Mouse (Mus musculus) left cerebral cortex, adult 18-20 months (tissue): ENCODE results near the gene Ensa. TPM values are rescaled to one million over a fixed set of nuclear protein-coding genes. Genes with fewer than 3 reads are reported as not detected.
"Not testable (repeated sequence)": the region's sequence is repeated elsewhere in the genome, so short reads cannot be mapped to it uniquely, and the experiment has no call there.

Experiments used
- DNase-seq, 2 experiments: peaks; one replicate each; pipeline ENCODE4 v3.0.0; 2021 to 2022; ENCODE audit warnings: low spot score in 2 of 2, mixed read lengths in 1 of 2
- total RNA-seq, 2 experiments: library from RNA; stranded (reverse); gene quantifications; 2 replicates each; pipeline ENCODE4 v1.2.3; 2021

Ensa gene
- total RNA-seq, 2 experiments from 2014 or later = 351 to 360 TPM

DNA sequence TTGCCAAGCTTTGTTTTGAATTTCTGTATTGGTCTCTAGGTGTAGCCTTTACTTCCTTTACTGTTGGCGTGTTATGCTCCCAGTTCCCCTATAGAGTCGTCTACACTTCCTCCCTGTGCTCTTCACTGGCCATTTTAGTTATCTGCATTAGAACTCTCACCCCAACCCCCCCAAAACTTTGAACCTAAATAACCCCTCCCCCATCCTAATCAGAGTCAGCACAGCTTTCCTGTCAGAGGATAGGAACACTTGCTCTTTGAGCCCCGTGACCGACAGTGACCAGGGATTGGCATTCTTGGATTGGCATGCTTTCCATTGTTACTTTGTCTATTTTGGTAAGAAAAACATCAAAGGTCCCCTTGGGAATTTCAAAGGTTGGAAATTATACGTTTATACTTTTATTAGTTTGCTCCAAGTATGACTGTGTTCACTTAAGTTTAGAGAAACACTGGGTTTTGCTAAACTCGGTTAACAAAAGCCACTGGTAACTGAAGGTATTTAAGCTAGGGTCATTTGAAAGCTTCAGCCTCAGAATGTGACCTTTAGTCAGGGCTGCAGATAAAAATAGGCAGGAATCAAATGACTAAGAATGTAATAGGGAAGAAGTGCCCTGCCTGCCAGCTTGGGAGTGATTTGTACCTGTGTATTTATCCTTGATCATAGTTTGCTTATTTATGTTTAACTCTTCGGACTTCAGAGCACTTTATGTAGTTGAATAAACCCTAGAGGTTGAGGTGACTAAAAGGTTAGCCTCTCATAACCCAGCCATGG, 37.3 kb downstream of the Ensa start:
- no peak for DNase-seq

DNA sequence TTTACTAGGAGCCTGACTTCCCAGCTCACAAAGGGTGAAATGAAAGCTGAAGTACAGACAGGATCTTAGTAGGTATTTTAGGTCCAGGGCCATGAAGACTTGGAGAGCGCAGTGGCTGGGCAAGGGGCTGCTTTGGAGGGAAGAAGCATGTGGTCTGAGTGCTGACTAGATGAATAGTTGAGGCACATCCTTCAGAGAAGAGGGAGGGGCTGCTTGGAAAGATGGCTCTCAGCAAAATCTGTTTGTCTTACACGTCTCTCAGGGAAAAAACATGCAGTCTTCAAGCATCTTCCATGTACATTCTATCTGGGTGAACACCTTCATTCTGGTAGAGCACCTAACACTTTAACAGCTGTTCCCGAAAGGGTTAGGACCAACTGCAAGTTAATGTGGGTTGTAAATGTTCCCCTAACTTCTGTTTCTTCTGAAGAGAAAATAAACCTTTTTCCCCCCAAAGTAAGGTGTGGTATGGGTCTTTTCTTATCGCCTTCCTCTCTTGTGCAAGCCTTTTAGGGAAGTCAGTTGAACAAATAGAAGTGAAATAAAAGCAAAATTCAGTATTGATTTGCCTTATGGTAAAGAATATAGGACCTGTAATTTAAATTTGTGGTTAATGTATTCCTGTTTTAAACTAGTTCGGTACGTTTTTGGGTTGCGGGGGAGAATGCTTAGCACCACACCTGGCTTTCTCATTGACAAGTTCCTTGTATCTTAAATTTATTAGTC, 38.1 kb downstream of the Ensa start:
- no peak for DNase-seq

DNA sequence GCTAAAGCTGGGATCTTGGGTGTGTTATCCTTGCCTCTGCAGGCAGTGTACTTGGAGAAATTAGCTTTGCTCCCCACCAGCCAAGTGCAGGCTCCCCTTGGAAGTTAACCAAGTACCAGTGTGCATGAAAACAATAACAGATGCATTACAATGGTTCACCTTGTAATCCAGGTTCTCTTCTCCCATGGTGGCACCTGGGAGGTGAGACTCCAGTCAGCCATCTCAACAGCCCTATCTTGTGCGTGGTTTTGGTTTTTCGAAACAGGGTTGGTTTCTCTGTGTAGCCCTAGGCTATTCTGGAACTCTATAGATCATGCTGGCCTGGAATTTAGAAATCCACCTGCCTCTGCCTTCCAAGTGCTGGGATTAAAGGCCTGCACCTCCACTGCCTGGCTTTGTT, 38.7 kb downstream of the Ensa start:
- DNase-seq = no peak

DNA sequence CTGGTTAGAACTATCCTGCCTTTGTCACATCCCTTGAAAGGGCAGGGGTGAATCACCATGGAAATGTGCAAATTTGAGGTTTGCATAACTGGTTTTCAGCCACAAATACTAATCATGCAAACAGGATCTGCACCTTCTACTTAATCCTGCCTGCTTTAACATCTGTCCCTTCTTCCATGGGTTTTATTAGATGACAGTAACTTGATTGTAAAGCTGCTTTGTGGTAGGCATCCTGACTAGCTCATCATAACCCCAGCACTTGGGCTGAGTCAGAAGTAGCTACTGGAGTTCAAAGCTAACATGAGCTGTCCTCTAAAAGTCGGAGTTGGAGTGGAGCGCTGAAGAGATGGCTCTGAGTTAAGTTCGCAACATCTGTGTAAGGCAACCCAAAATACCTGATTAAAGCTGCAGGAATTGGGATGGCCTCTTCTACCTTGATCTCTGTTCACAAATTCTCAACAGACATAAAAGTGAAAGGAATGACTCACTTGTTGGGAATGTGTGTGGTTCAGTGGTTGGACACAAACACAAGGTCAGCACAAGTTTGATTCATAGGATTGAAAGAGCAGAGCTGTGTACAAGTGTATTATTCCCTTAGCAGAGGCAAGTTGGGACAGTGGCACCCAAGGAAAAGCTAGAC, 39.3 kb downstream of the Ensa start:
- no peak for DNase-seq

DNA sequence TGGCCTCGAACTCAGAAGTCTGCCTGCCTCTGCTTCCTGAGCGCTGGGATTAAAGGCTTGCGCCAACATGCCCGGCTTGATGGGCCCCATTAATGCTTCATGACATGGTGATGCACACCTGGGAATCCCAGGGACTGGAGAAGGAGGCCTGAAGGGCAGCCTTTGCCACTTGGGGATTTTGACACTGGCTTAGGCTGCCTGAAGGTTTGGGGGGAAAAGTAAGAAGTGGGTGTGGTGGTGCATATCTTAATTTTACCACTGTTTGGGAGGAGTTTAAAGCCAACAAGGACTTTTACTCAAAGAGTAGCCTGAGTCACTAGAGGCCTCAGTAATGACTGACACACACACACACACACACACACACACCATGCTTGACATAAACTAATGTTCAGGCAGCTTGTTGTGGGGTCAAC, 40.2 kb downstream of the Ensa start:
- no peak for DNase-seq

DNA sequence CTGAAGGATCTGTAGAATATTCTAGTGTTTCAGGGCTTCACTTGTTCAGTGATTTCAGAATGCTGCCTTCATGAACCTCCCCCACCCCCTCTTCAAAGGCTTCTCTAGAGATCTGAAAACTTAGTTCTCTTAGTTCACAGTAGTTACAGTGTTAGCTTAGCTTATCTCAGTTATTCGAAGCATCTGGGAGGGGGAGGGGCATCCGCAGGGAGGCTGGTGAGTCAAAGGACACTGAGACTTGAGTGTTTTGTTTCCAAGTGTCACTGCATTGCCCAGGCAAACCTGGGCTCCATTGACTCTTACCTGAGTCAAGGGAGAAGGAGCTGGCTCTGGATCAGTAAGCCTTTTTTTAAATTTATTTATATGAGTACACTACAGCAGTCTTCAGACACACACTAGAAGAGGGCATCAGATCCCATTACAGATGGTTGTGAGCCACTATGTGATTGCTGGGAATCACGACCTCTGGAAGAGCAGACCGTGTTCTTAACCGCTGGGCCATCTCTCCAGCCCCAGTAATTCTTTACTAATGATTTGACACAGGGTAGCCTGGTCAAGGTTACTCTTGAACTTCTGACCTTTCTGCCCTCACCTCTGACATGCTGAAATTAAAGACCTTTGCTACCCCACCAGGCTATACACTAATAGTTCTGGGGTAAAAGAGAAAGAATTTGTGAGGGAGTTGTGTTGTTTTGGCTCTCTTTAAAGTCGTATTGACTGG, 41.5 kb downstream of the Ensa start:
- no peak for DNase-seq

DNA sequence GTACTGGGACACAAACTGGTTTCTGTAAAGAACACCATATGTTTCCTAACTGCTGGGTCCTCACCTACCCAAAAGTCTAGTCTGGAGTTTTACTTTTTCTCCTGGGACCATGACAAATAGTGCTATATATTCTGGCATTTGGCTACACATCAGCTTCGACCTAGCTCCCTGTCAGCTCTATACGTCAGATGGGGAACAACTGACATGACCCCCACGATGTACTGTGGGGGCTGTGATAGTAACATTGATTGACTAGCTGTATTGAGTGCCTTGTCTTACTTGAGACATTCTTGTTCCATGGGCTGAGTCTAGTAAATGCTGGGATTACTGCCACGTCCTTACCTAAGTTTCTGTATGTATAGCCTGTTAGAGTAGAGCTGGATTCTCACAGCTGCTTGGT, 42.7 kb downstream of the Ensa start:
- DNase-seq = no peak

DNA sequence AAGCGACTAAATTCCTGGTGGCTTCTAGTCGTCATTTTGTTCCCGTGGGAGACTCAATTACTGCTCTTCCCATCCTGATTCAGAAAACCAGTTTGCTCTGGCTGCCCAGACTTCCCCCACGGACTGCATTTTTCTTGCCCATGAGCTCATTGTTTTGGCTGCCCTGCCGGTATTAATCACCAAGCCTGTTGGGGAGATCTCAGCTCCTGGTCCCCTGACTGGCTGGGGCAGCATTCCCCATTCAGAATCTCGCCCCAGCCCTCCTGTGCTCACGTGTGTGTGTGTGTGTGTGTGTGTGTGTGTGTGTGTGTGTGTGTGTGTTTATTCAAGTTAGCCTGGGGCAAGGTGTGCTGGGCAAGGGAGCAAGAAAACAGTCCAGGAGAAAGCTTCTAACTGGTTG, 43.2 kb downstream of the Ensa start:
- DNase-seq = peak in 1 of 2 experiments; percentile 29

DNA sequence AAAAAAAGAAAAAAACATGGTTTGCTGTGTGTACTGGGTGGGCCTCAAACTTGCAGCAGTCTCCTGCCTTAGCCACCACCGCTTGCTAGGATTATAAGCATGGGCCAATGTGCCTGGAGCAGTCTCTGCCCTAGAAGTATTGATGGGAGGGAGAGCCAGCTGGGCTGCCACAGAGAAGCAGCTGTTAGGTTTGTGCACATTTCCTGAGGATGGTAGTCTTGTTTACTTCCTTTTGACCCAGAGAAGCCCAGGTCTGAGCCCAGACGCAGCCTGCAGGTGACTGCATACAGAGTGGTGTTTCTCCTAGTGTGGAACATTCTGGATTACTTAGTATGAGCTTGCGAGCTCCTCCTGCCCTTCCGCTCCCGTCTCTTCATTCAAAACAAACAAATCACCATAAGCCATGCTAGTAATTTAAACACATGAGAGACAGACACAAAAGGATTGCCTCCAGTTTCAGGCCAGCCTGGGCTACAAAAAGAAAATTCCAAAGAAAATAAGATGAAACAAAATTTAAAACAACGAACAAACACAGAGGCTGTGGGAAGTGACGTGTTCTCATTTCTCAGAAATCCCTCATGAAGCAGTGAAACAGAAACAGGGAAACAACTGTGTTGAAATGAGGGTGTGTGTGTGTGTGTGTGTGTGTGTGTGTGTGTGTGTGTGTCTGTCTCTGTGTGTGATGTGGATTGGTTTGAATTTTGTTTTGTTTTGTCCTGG, 44.0 kb downstream of the Ensa start:
- no peak for DNase-seq

DNA sequence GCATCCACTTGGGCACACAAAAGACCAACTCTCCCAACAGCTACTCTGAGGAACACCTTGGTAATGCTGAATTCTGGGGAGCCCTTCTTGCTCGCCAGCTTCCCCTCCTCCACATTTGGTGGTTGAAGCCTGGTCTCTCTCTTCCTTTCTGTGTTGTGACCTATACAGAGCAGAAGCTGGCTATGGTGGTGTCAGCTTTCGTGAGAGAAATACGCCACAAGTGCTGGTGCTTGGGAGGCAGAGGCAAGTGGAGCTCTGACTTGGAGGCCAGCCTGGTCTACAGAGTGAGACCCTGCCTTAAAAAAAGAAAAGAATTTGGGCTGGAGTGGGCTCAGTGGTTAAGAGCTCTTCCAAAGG, 44.5 kb downstream of the Ensa start:
- no peak for DNase-seq

DNA sequence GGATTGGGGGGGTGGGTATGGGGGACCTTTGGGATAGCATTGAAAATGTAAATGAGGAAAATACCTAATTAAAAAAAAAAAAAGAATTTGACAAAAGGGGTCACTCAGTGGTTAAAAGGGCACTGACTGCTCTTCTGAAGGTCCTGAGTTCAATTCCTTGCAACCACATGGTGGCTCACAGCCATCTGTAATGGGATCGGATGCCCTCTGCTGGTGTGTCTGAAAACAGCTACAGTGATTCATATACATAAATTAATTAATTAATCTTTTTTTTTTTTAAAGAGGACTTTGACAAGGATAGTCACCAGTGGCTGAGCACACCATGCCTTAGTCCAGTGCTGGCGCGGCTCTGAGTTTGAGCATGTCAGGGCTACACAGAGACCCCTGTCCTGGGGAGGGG, 45.6 kb downstream of the Ensa start:
- DNase-seq = not testable (repeated sequence)

DNA sequence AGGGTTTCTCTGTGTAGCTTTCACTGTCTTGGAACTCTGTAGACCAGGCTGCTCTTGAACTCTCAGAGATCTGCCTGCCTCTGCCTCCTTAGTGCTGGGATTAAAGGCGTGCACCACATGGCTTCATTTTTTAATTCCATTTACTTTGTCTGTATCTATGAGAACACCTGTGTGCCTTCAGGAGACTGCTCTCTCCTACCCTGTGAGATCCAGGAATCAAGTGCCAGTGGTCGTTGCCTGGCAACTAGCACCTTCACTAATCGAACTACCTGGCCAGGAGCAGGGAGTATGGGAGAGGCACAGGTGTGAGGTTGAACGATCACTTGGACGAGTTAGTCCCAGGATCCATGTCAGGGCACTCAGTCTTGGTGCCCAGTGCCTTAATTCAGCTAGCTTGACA, 46.4 kb downstream of the Ensa start:
- DNase-seq = no peak

DNA sequence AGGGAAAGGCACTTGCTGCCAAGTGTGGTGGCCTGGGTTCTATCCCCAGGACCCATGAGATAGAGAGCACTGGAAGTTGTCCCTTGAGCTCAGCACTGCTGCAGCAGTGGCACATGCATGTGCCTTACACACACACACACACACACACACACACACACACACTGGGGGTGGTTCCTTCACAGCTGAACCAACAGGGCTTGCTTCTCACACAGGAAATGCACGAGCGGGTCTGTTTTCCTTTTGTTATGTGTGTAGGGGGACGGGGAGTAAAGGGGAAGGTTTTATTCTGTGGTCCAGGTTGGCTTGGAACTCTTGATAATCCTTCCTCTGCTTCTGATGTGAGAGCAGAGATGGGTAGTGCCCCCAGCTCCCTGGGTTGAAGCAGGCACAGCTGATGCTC, 47.7 kb downstream of the Ensa start:
- DNase-seq = no peak

DNA sequence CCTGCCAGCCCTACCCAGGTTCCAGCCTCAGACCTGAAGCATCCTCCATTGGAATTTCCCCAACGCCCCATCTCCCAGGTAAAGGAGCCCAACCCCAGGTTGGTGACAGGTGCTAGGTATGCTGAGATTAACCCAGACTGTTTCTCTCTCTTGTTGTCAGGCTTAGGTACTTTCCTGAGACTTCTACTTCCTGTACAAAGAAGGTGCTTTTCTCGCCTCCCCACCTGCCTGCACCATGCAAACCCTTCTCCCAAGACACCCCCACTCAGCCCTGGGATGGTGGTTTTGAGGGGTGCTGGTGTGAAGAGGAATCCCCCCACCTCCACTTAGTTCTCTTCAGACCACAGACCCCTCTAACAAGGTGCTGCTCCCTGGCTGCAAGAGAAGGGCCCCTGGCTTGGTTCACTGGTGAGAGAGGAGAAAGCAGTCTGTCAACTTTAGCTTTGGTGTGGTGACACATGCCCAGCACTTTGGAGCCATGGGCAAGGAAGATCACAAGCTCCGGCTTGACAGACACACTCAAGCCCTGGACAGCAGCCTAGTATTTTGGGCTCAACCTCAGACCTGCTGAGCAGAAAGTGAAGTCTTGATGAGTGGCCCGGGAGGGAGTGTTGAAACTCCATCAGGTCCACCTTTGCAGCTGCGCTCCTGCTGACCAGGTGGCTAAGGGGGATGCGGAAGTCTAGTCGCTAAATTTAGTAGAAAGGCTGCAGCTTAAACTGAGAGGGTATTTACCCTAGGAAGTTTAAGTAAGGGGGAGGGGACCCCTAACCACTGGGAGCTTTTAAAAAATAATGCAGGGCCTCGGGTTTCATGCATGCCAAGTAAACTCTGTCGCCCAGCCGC, 48.3 kb downstream of the Ensa start:
- no peak for DNase-seq

DNA sequence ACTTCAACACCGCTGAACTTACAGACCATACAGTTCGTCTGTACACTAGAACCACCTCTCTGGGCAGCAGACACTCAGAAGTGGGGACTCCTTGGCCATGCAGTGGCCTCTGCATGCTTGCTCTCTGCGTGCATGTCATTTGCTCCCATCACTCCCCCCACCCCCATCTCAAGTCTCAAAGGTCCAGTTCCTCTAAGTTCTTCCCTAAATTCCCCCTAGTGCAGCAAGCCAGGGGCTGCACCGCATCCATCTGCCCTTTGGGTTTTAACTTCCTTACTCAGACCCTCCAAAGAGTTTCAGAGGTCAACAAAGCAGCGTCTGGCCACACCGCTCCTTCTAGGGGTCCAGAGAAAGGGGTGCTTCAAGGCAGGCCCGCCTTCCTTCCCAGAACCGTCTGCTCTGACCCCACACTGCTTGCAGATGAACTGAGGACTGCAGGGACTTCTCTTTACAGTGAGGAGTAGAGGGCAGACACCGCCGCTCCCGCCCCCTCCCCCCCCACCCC, 49.0 kb downstream of the Ensa start:
- DNase-seq = no peak

DNA sequence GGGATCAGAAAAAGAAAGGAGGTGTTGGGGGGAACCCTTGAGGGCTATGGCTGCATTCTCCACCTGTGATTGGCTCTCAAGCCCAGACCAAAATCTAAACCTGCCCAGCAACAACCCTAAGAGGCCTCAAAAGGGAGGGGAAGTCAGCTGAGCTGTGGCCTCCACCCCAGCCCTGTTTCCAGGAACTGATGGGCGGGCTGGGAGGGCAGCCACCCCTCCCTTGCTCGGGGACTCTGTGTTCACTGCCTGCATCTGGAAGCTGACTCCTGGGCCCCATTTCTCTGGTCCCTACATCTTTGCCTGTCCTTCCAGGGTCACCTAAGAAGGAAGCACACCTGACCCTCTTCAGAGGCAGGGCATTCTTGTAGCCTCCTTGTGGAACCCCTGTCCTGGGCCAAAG, 49.4 kb downstream of the Ensa start:
- DNase-seq = no peak

DNA sequence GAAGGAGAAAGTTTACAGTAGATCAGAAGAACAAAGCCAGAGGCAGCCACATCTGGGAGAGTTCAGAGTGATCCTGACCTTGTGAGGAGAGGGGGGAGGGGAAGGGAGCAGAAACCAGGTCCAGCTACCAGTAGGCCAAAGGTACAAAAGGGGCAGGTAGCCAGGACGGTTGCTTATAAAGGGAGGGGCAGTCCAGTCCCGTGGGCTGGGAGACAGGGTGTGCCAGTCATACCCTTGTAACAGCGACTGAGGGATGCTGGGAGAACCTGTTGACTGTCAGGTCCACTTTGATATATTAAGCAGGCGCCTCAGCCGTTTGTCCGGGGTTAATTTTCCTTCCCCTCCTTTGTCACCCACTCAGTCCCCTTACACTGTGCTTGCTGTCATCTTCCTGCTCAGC, 50.0 kb downstream of the Ensa start:
- DNase-seq = no peak

DNA sequence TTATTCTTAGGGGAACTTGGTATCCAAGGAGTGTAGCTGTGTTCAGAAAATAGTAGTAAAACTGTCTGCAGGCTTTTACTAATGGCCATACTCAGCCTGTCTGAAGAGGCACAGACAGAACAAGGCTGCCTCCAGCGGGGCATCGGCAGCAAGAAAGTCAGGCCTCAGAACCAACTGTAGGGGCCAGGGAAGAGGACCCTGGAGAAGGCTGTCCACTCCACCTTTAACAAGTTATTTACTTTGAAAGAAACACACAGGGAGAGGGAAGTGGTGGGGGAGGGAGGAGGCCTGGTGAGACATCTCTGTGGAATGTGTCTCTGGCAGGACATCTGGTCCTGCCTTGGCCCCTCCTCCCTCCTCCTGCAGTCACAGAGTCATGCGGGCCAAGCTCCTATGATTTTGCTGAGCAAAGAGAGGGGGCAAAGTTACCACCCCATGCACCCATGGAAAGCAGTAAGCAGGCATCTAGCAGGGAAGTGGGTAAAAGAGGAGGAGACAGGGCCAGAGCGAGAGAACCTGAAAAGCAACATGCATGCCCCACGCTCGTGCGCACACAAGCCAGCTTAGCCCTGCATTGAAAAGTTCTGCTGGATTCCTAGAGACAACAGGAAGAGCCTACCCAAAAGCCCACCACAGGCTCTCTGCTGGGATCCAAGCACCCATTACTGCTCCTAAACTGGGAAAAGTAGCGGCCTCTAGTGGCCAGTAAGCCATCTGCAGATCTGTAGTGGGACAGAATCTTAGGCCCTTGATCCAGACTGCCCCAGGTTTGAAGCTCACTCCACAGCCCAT, 50.7 kb downstream of the Ensa start:
- DNase-seq = peak; percentile 53 to 65

DNA sequence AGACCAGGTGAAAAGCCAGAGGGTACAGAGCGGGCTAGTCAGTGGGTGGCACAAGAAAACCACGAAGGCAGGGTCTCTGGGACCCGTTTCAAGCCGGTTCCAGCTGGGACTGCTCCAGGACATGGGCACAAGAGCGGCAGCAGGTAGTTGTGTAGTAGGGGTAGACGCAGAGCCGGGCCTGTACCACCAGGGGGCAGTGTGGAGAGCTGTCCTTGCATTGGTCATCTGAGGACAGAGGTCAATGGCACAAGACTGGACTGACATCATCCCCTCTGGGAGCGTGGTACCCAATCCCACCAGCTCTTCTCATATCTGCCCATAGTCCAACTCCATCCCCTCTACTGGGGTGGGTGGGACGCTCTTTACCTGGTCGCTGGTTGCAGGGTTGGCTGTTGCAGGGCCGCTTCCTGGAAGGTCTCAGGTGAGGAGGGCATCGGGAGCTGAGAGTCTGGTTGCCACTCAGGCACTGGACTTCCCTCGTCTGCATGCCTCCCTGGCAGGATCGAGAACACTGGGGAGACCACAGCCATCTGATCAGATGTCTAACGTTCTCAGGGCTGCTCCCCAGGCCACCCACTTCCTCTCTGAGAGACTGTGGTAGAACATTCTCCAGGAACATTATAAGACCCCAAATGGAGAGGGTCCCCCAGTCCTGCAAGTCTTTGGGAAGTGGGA, 52.1 kb downstream of the Ensa start:
- DNase-seq = peak; percentile 36 to 56
